Mouse (Mus musculus) myocyte (in vitro differentiated cells): Measurements from ENCODE around the gene Dglucy. TPM values are rescaled to one million over a fixed set of nuclear protein-coding genes. Genes with fewer than 3 reads are reported as not detected.

Experiments
- H3K27me3 ChIP-seq: one replicate; pipeline ENCODE4 v1.6.1; 2011; ENCODE audit not compliant: control insufficient read depth, insufficient read depth, insufficient read length
- H3K36me3 ChIP-seq: one replicate; pipeline ENCODE4 v1.6.1; 2011; ENCODE audit not compliant: control insufficient read depth, insufficient read depth
- H3K4me2 ChIP-seq: one replicate; pipeline ENCODE4 v1.6.1; 2011; ENCODE audit warnings: low read depth, control low read depth
- H3K4me3 ChIP-seq: one replicate; pipeline ENCODE4 v1.5.1; 2011; ENCODE audit warnings: mild to moderate bottlenecking, control low read depth, moderate library complexity
- H3K79me2 ChIP-seq: one replicate; pipeline ENCODE4 v1.6.1; 2011; ENCODE audit not compliant: control insufficient read depth, insufficient read depth
- H3ac ChIP-seq: one replicate; pipeline ENCODE4 v1.6.1; 2011; ENCODE audit not compliant: control insufficient read depth, insufficient read length
- CEBPB ChIP-seq: IDR thresholded peaks from 2 replicates; pipeline ENCODE4 v1.6.1; 2011; ENCODE audit warnings: mild to moderate bottlenecking, moderate library complexity; ENCODE audit not compliant: poor library complexity, insufficient read depth, severe bottlenecking
- E2F4 ChIP-seq: IDR thresholded peaks from one replicate; pipeline ENCODE4 v1.6.1; 2011; ENCODE audit warnings: mild to moderate bottlenecking, control low read depth, moderate library complexity; ENCODE audit not compliant: insufficient read depth
- MAX ChIP-seq: IDR thresholded peaks from one replicate; pipeline ENCODE4 v1.6.1; 2011; ENCODE audit warnings: low read depth, mild to moderate bottlenecking, control low read depth
- MYOD1 ChIP-seq, 3 experiments: IDR thresholded peaks; one replicate each; pipeline ENCODE4 v1.6.1; 2011; ENCODE audit warnings: control low read depth in 2 of 3, low read depth in 2 of 3, mild to moderate bottlenecking in 2 of 3, moderate library complexity in 1 of 3; ENCODE audit not compliant: insufficient read length in 2 of 3, control insufficient read depth in 1 of 3
- MYOG ChIP-seq, 3 experiments: IDR thresholded peaks; one replicate each; pipeline ENCODE4 v1.6.1; 2011; ENCODE audit warnings: control low read depth in 2 of 3, low read depth in 2 of 3, mild to moderate bottlenecking in 2 of 3; ENCODE audit not compliant: insufficient read length in 2 of 3, control insufficient read depth in 1 of 3, insufficient read depth in 1 of 3
- POLR2A ChIP-seq: IDR thresholded peaks from one replicate; pipeline ENCODE4 v1.6.1; 2011; ENCODE audit warnings: low read depth, mild to moderate bottlenecking, control low read depth, moderate library complexity; ENCODE audit not compliant: insufficient read length
- POLR2AphosphoS2 ChIP-seq: IDR thresholded peaks from one replicate; pipeline ENCODE4 v1.6.1; 2011; ENCODE audit warnings: low read depth, control low read depth; ENCODE audit not compliant: insufficient read length
- REST ChIP-seq: IDR thresholded peaks from one replicate; pipeline ENCODE4 v1.6.1; 2011; ENCODE audit warnings: mild to moderate bottlenecking, control low read depth, moderate library complexity; ENCODE audit not compliant: insufficient read depth, insufficient read length
- SRF ChIP-seq: IDR thresholded peaks from one replicate; pipeline ENCODE4 v1.6.1; 2011; ENCODE audit warnings: low read depth; ENCODE audit not compliant: control insufficient read depth, insufficient read length
- TCF12 ChIP-seq: IDR thresholded peaks from one replicate; pipeline ENCODE4 v1.6.1; 2011; ENCODE audit warnings: mild to moderate bottlenecking, control low read depth; ENCODE audit not compliant: poor library complexity, insufficient read depth, severe bottlenecking
- TCF3 ChIP-seq: IDR thresholded peaks from one replicate; pipeline ENCODE4 v1.6.1; 2011; ENCODE audit warnings: low read depth, control low read depth; ENCODE audit not compliant: insufficient read length
- USF1 ChIP-seq: IDR thresholded peaks from one replicate; pipeline ENCODE4 v1.6.1; 2011; ENCODE audit warnings: low read depth, mild to moderate bottlenecking, control low read depth, moderate library complexity
- polyA plus RNA-seq: library from polyadenylated mRNA; unstranded; fragments of >200 nt; fragmentation: generic; extraction: Trizol; gene quantifications from one replicate; pipeline ENCODE4 v1.2.1, GENCODE M21; 2012; ENCODE audit warnings: missing spikeins

The Dglucy gene
- polyA plus RNA-seq, 1 experiment: 24.4 TPM

DNA sequence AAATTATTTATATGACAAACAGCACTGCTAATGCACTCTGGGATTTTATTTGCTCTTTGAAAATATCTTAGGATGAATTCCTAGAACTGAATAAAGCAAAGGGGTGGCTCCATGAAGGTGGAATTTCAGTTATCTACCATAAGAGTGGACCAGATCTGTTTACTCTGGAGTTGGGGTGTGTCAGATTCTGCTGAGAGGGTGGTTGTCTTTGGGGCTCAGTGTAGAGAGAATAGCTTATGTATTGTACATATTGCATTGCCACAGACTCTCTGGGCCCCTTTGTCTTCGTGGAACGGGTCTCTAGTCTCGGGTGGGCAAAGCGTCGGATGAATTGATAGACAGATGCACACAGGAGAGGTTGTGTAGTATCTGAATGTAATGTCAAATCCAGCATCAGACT, 38.0 kb downstream of the Dglucy start:
- TF ChIP-seq POLR2AphosphoS2: no peak
- no peak for TF ChIP-seq SRF
- no peak for TF ChIP-seq MAX
- no peak for TF ChIP-seq REST
- TF ChIP-seq TCF12: no peak
- TF ChIP-seq USF1: no peak
- no peak for TF ChIP-seq MYOG (IDR thresholded peaks at IDR 0.05; ENCODE audit: control insufficient read depth in 1 of 3, insufficient read depth in 1 of 3, insufficient read length in 2 of 3, low read depth in 2 of 3)
- no peak for TF ChIP-seq POLR2A
- H3K36me3 ChIP-seq: no peaks in the 10 kb centered on the region
- no peaks in the 10 kb centered on the region for H3K27me3 ChIP-seq
- no peak overlapping the region for H3K4me2 ChIP-seq
- no peak overlapping the region for H3ac ChIP-seq
- H3K79me2 ChIP-seq: no peaks in the 10 kb centered on the region
- H3K4me3 ChIP-seq: no peak overlapping the region

DNA sequence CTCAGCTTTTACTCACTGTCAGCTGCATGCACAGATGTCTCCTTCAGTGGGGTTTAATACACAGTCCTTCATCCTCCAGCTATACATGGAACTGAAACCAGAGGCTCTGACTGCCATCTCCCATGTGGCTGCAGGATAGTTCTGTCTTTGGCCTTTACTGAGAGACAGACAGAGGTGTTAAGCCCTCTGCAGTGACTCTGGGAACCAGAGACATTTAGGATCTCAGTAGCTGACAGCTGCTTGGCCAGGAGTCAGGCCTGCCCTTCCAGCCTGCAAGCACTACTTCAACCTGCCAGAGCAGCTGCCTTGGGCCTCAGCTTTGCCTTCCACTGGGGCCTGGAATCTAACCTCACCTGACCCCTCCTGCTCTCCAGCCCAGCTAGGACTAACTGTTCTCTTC, 41.1 kb downstream of the Dglucy start:
- TF ChIP-seq SRF: no peak
- TF ChIP-seq MYOG (IDR thresholded peaks at IDR 0.05; ENCODE audit: control insufficient read depth in 1 of 3, insufficient read depth in 1 of 3, insufficient read length in 2 of 3, low read depth in 2 of 3): peak; percentile 24 to 85 (median 84)
- no peak for TF ChIP-seq MAX
- TF ChIP-seq TCF3: peak; percentile 9
- TF ChIP-seq CEBPB: no peak
- TF ChIP-seq TCF12: peak; percentile 21
- TF ChIP-seq POLR2A: no peak
- peak; percentile 63 to 93 (median 76) for TF ChIP-seq MYOD1 (IDR thresholded peaks at IDR 0.05; ENCODE audit: control insufficient read depth in 1 of 3, insufficient read length in 2 of 3, low read depth in 2 of 3)
- Histone ChIP-seq H3ac (no peak overlapping the region), H3K27me3 (no peaks in the 10 kb centered on the region), H3K36me3 (no peaks in the 10 kb centered on the region), H3K79me2 (no peaks in the 10 kb centered on the region), H3K4me2 (no peak overlapping the region), H3K4me3 (no peak overlapping the region)

DNA sequence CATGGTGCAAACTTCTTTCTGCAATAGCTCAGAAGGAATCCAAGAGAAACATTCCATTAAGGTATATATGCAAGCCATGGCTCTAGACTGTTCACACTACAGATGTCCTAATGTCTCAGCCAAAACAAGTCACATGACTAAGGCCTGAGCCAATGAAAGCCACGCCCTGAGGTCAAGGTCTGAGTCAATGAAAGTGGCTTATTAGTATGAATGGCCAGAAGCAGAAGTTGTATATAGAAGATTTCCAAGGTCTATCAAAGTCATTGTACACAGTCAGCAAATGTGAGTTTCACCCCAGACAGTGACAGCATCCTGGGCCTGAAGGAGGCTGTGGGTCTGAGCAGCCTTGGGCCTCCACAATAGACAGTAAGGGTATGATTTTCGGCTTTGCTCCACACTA, 52.2 kb downstream of the Dglucy start:
- H3K36me3 ChIP-seq: no peaks in the 10 kb centered on the region
- no peaks in the 10 kb centered on the region for H3K27me3 ChIP-seq
- H3K4me3 ChIP-seq: no peak overlapping the region
- H3K4me2 ChIP-seq: no peak overlapping the region
- no peak overlapping the region for H3ac ChIP-seq
- no peaks in the 10 kb centered on the region for H3K79me2 ChIP-seq
- TF ChIP-seq CEBPB (no peak), USF1 (peak; percentile 40)

DNA sequence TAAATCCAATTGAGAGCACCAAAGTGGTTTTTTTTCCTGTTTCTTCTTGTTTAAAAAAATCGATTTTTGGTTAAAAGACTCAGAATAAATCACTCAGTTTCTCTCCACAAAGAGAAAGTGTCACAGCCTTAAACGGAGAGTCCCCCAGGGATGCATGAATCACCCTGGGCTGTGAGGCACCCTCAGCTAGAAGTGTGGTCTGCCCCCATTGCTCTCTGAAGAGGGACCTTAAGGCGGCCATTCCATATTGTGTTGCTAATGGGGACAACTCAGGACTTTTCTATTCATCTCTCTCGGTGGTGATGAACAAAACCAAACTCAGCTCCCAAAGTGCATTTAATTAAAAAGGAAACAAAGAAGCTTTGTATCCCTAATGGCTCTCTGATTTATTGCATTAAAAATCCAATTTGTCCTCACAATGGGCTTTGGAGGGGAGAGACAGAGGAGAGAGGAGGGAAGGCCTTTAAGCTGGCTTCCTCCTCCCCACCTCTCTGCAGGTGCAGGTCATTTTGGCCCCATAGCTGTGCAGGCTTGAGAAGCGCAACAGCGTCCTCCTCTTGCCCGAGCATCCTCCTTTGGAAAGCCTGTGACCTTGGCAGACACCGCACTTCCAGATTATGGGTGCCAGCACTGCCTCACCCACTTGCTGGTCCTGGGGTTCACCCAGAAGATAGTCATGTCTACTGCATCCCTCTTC, 52.9 kb downstream of the Dglucy start:
- H3K36me3 ChIP-seq: no peaks in the 10 kb centered on the region
- no peak overlapping the region for H3K4me3 ChIP-seq
- no peak overlapping the region for H3ac ChIP-seq
- TF ChIP-seq USF1 (no peak), TCF3 (no peak), MYOG (IDR thresholded peaks at IDR 0.05; ENCODE audit: control insufficient read depth in 1 of 3, insufficient read depth in 1 of 3, insufficient read length in 2 of 3, low read depth in 2 of 3) (no peak), REST (no peak)
- H3K27me3 ChIP-seq: no peaks in the 10 kb centered on the region
- no peak overlapping the region for H3K4me2 ChIP-seq
- no peaks in the 10 kb centered on the region for H3K79me2 ChIP-seq

DNA sequence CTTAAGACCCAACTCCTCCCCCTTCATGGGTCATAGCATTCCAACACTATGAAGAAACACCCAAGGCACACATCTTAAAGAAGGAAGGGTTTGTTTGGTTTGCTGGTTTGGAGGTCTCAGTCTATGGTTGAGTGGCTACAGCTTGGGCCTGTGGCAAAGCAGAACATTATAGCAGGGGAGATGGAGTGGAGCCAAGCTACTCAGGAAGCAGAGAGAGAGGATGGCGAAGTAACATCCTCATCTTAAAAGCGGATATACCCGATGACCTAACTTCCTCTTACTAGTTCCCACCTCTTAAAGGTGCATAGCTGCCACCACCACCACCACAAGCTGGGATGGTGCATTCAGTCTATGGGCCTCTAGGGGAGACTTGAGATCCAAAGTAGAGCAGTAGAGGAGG, 58.4 kb downstream of the Dglucy start:
- H3K4me3 ChIP-seq: no peak overlapping the region
- H3K27me3 ChIP-seq: no peaks in the 10 kb centered on the region
- no peaks in the 10 kb centered on the region for H3K36me3 ChIP-seq
- TF ChIP-seq POLR2AphosphoS2: no peak
- no peak for TF ChIP-seq TCF12
- TF ChIP-seq MAX: no peak
- TF ChIP-seq USF1: no peak
- TF ChIP-seq MYOG (IDR thresholded peaks at IDR 0.05; ENCODE audit: control insufficient read depth in 1 of 3, insufficient read depth in 1 of 3, insufficient read length in 2 of 3, low read depth in 2 of 3): no peak
- no peak for TF ChIP-seq SRF
- TF ChIP-seq CEBPB: no peak
- TF ChIP-seq E2F4: no peak
- no peak for TF ChIP-seq REST
- no peaks in the 10 kb centered on the region for H3K79me2 ChIP-seq
- H3ac ChIP-seq: no peak overlapping the region
- H3K4me2 ChIP-seq: no peak overlapping the region
